Mouse (Mus musculus) MEL (cell line): ENCODE results near the gene Vamp2.

ENCODE experiments used
- CTCF ChIP-seq, 3 experiments: IDR thresholded peaks in 2 of 3; conservative IDR thresholded peaks in 1 of 3; 2 replicates each; pipeline ENCODE4 v1.5.1; 2011 to 2012; ENCODE audit warnings: low read length in 3 of 3, low read depth in 2 of 3, mild to moderate bottlenecking in 2 of 3, improper control_type of control experiment in 1 of 3, inconsistent platforms in 1 of 3, mixed read lengths in 1 of 3, moderate library complexity in 1 of 3; ENCODE audit not compliant: control insufficient read depth in 1 of 3, insufficient read depth in 1 of 3, poor library complexity in 1 of 3, severe bottlenecking in 1 of 3
- E2F4 ChIP-seq: IDR thresholded peaks from 2 replicates; pipeline ENCODE4 v1.6.1; 2011; ENCODE audit warnings: low read depth, low read length, improper control_type of control experiment, borderline replicate concordance
- KAT2A ChIP-seq: conservative IDR thresholded peaks from 2 replicates; pipeline ENCODE4 v1.6.1; 2012; ENCODE audit warnings: low read depth, low read length, improper control_type of control experiment, inconsistent platforms
- MAX ChIP-seq: IDR thresholded peaks from 2 replicates; pipeline ENCODE4 v1.6.1; 2011; ENCODE audit warnings: low read length, improper control_type of control experiment
- NRF1 ChIP-seq: IDR thresholded peaks from 2 replicates; pipeline ENCODE4 v1.6.1; 2014; ENCODE audit warnings: low read depth, mild to moderate bottlenecking, inconsistent platforms, low read length, improper control_type of control experiment, moderate library complexity; ENCODE audit not compliant: poor library complexity, insufficient read depth, severe bottlenecking
- POLR2A ChIP-seq, 2 experiments: IDR thresholded peaks; 2 replicates each; pipeline ENCODE4 v1.6.1; 2011 to 2012; ENCODE audit warnings: low read length in 2 of 2, mild to moderate bottlenecking in 2 of 2, control low read depth in 1 of 2, improper control_type of control experiment in 1 of 2, low read depth in 1 of 2, moderate library complexity in 1 of 2; ENCODE audit not compliant: control insufficient read depth in 1 of 2, insufficient read depth in 1 of 2, poor library complexity in 1 of 2
- ZC3H11A ChIP-seq: IDR thresholded peaks from 2 replicates; pipeline ENCODE4 v1.6.1; 2012; ENCODE audit warnings: low read depth, mild to moderate bottlenecking, inconsistent platforms, low read length, improper control_type of control experiment

GRCm38 (mm10) chr11:69045531-69046394, 42.5 kb upstream of the Vamp2 start, which contains the start of gene Aurkb:
- TF ChIP-seq POLR2A (IDR thresholded peaks at IDR 0.05; ENCODE audit: control insufficient read depth in 1 of 2, insufficient read depth in 1 of 2, low read depth in 1 of 2, low read length in 2 of 2, poor library complexity in 1 of 2) (peak; percentile 83 to 93; a peak in 3 of 4 replicates), CTCF (IDR thresholded peaks at IDR 0.05 in 2 of 3, conservative IDR thresholded peaks at IDR 0.05 in 1 of 3; ENCODE audit: control insufficient read depth in 1 of 3, insufficient read depth in 1 of 3, low read depth in 2 of 3, low read length in 3 of 3, poor library complexity in 1 of 3, severe bottlenecking in 1 of 3) (no peak), ZC3H11A (no peak), E2F4 (no peak), KAT2A (no peak), MAX (no peak), NRF1 (no peak)
